ENCODE assay signal across 8 mouse cellular contexts in the genomic region with DNA sequence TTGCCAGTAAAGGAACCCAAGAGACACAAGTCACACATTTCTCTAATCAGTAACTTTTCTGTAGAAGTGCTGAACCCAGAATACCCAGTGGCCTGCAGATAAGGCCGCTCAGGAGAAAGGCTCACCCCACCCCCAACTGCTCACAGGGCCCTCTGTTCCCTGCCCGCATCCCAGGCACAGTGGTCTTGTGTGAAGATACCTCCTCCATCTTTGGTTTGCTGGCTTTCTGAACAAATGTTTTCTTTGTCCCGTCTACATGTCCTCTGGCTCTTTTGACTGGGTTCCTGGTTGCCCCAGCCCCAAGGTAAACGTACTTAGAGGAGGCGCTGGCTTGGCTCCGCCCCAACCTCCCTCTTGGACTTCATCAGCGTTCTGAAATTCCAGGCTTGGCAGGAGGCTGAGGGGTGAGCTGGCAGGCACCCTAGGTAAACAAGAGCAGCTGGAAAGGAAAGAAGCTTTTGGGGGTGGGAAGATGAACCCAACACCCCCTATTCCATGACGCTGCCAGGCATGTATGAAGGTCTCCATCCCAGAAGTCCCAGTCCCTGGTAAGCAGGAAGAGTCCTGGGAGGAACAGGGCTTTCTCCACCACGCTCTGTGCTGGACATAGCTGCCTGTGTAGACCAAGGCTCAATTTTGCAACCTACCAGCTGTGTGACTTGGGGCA. TPM values are rescaled to one million over a fixed set of nuclear protein-coding genes. Genes with fewer than 3 reads are reported as not detected.
DNase-seq lines count a peak whose midpoint lies in the region; ATAC-seq lines count a peak whose summit lies in the region.

No protein-coding gene starts in this region.

- peak overlapping the region; percentile 75 for H3K27ac ChIP-seq in embryonic facial prominence, embryonic 13.5 days
- peak overlapping the region; percentile 85 for H3K27ac ChIP-seq in liver, embryonic 12.5 days
- peak overlapping the region; percentile 89 for H3K27ac ChIP-seq in stomach, embryonic 16.5 days (ENCODE audit: low read length)

- 18% methylated on average over 9 of the region's 9 CpGs for WGBS in embryonic facial prominence, embryonic 13.5 days
- WGBS in liver, embryonic 12.5 days (ENCODE audit: insufficient replicate concordance), result 31% methylated on average over 9 of the region's 9 CpGs
- WGBS in stomach, embryonic 16.5 days, result 24% methylated on average over 9 of the region's 9 CpGs

- H3K4me3 ChIP-seq in embryonic facial prominence, embryonic 13.5 days, result no peak overlapping the region
- H3K4me3 ChIP-seq in liver, embryonic 12.5 days, result peak overlapping the region; percentile 24
- H3K4me3 ChIP-seq in stomach, embryonic 16.5 days (replicated peaks; ENCODE audit: low read length), result peak overlapping the region; percentile 15; the same call in 1 of the 2 replicates

- ATAC-seq in embryonic facial prominence, embryonic 13.5 days (ENCODE audit: insufficient number of reproducible peaks, insufficient read depth, low FRiP score, low TSS enrichment, low read depth), result peak; percentile 54; the same call in 1 of the 2 replicates
- ATAC-seq in liver, embryonic 12.5 days, result peak; percentile 89
- ATAC-seq in stomach, embryonic 16.5 days (ENCODE audit: insufficient read depth, low FRiP score), result peak; percentile 79

- intact Hi-C loops in heart, postnatal 14 days (cut with DNase I), result no loop called here

- peak overlapping the region; percentile 21; the same call in 1 of the 2 replicates for H3K4me2 ChIP-seq in embryonic facial prominence, embryonic 13.5 days
- peak overlapping the region; percentile 62 for H3K4me2 ChIP-seq in liver, embryonic 12.5 days
- peak overlapping the region; percentile 35 for H3K4me2 ChIP-seq in stomach, embryonic 16.5 days (ENCODE audit: low read depth, low read length)

- no peak overlapping the region for H3K9ac ChIP-seq in embryonic facial prominence, embryonic 13.5 days
- peak overlapping the region; percentile 48 for H3K9ac ChIP-seq in liver, embryonic 12.5 days
- peak overlapping the region; percentile 46 for H3K9ac ChIP-seq in stomach, embryonic 16.5 days (ENCODE audit: low read length)

- H3K4me1 ChIP-seq in embryonic facial prominence, embryonic 13.5 days, result peaks cover 44% of the 10 kb centered on the region
- peaks cover 75% of the 10 kb centered on the region for H3K4me1 ChIP-seq in liver, embryonic 12.5 days
- peaks cover 32% of the 10 kb centered on the region for H3K4me1 ChIP-seq in stomach, embryonic 16.5 days (ENCODE audit: control insufficient read depth, insufficient read depth, low read length)

- no peaks in the 10 kb centered on the region for H3K27me3 ChIP-seq in embryonic facial prominence, embryonic 13.5 days
- no peaks in the 10 kb centered on the region for H3K27me3 ChIP-seq in liver, embryonic 12.5 days (replicated peaks)
- no peaks in the 10 kb centered on the region for H3K27me3 ChIP-seq in stomach, embryonic 16.5 days (ENCODE audit: control insufficient read depth, insufficient read depth, low read length)

- no peaks in the 10 kb centered on the region for H3K9me3 ChIP-seq in embryonic facial prominence, embryonic 13.5 days
- H3K9me3 ChIP-seq in liver, embryonic 12.5 days (replicated peaks), result no peaks in the 10 kb centered on the region
- H3K9me3 ChIP-seq in stomach, embryonic 16.5 days (replicated peaks; ENCODE audit: control insufficient read depth, low read length), result no peaks in the 10 kb centered on the region

- DNase-seq in adrenal gland, adult (ENCODE audit: inconsistent age in 2 of 2, low spot score in 1 of 2), result peak; percentile 60 to 86
- no peak for DNase-seq in adrenal gland, postnatal 4 days (ENCODE audit: low spot score in 2 of 2)
- DNase-seq in heart, postnatal 14 days, result peak; percentile 77 to 88
- no peak for DNase-seq in right cerebral cortex, adult 18-20 months
- DNase-seq in T-cell, adult 2 months (ENCODE audit: low spot score), result no peak

- no peaks in the 10 kb centered on the region for H3K36me3 ChIP-seq in embryonic facial prominence, embryonic 13.5 days
- peaks cover 27% of the 10 kb centered on the region for H3K36me3 ChIP-seq in liver, embryonic 12.5 days
- 0 out of 2 replicates have a peak, but pooled peaks cover 6% of the 10 kb centered on the region for H3K36me3 ChIP-seq in stomach, embryonic 16.5 days (ENCODE audit: control insufficient read depth, insufficient read depth, low read length)

RNA-seq across cellular contexts. Expression of a gene that starts 32.5 kb away (rescaled TPM):
- 10 to 100 TPM; 58.1 to 65.3 TPM for total RNA-seq in adrenal gland, postnatal 4 days (2021)
- 10.9 and 16.4 TPM in 2 replicates for polyA plus RNA-seq in embryonic facial prominence, embryonic 13.5 days (2015; fragmentation: Nextera tagmentation; extraction: Ambion mirVana)
- 100 to 1,000 TPM; 181 to 209 TPM for total RNA-seq in heart, postnatal 14 days (2021)
- 69.4 and 69.9 TPM in 2 replicates for polyA plus RNA-seq in liver, embryonic 12.5 days (2016; fragmentation: Nextera tagmentation; extraction: Ambion mirVana)
- 123 and 133 TPM in 2 replicates for polyA plus RNA-seq in stomach, embryonic 16.5 days (2015; fragmentation: Nextera tagmentation; extraction: Ambion mirVana)

Comparison
In these comparisons a context has a peak if more than half of its experiments do, and no peak if none do; other contexts are left out.
1. DNase-seq: peak in adrenal gland, adult (2 of 2) and heart, postnatal 14 days (2 of 2); none in adrenal gland, postnatal 4 days (0 of 2), right cerebral cortex, adult 18-20 months (single experiment) and T-cell, adult 2 months (single experiment).
2. Peak in every context shown above with its lines, with median percentiles within 50 percentile points of each other: ATAC-seq, H3K27ac ChIP-seq and H3K4me2 ChIP-seq.